Comparison of ENCODE assay signal across 14 mouse cellular contexts in the genomic region with DNA sequence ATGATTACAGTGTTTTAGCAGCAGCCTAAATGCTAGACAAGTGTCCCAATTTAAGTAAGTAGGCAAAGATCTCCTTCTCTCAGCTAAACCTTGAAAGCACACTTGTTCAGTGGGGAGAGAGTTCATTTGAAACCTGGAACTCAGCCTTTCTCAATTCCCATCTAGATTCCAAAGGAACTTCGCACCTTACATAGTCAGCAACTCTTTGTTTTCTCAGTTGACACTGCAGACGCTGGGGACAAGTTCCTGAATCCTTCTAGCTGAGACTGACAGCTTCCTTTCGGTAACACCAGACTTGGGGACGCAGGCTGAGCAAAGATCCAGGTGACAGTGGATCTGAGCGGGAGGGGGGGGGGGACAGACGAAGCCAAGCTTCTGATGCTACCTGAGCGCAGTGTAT.
A peak's percentile ranks its signal among the peaks of the same experiment; 100 is the strongest.
DNase-seq lines count a peak whose midpoint lies in the region; ATAC-seq and TF ChIP-seq lines count a peak whose summit lies in the region.
"Had no signal": no experiment of that assay in that cellular context is flagged by ENCODE, and none has a peak within 500 bp of the region (broad histone marks: within the 10 kb centered on the region; RNA-seq: fewer than 3 reads in every experiment).

No protein-coding gene starts in this region.

- ATAC-seq in frontal cortex, adult (ENCODE audit: low TSS enrichment) = peak; percentile 0; the same call in 1 of the 2 replicates
- no peak for ATAC-seq in hindbrain, embryonic 15.5 days (ENCODE audit: low FRiP score, low read depth)
- no peak for ATAC-seq in hindbrain, embryonic 14.5 days (ENCODE audit: low FRiP score)
- ATAC-seq in forebrain, embryonic 14.5 days = no peak
- no peak for ATAC-seq in midbrain, embryonic 16.5 days
- ATAC-seq in stomach, postnatal 0 days (ENCODE audit: low FRiP score, low TSS enrichment) = no peak
- ATAC-seq in monocyte, adult 5-6 weeks (replicated peaks; ENCODE audit: insufficient number of reproducible peaks, low FRiP score, low TSS enrichment, poor library complexity, severe bottlenecking) = no peak

- H3K4me2 ChIP-seq in hindbrain, embryonic 15.5 days = 0 out of 2 replicates have a peak overlapping the region, but pooled peaks have one; percentile 12
- no peak overlapping the region; the same call in 1 of the 2 replicates for H3K4me2 ChIP-seq in hindbrain, embryonic 14.5 days (replicated peaks)
- peak overlapping the region; percentile 29 for H3K4me2 ChIP-seq in forebrain, embryonic 14.5 days (ENCODE audit: low read length)
- peak overlapping the region; percentile 7 for H3K4me2 ChIP-seq in midbrain, embryonic 16.5 days (ENCODE audit: low read length)
- H3K4me2 ChIP-seq in stomach, postnatal 0 days (replicated peaks; ENCODE audit: low read depth) = no peak overlapping the region
- H3K4me2 ChIP-seq: embryonic facial prominence, embryonic 12.5 days had no signal

- no peak overlapping the region for H3K4me3 ChIP-seq in hindbrain, embryonic 15.5 days
- no peak overlapping the region for H3K4me3 ChIP-seq in hindbrain, embryonic 14.5 days (replicated peaks; ENCODE audit: low read length)
- 0 out of 2 replicates have a peak overlapping the region, but pooled peaks have one; percentile 9 for H3K4me3 ChIP-seq in forebrain, embryonic 14.5 days (ENCODE audit: low read depth, low read length)
- H3K4me3 ChIP-seq in midbrain, embryonic 16.5 days (ENCODE audit: low read depth, low read length) = no peak overlapping the region
- no peak overlapping the region for H3K4me3 ChIP-seq in stomach, postnatal 0 days (ENCODE audit: low read depth, low read length)
- H3K4me3 ChIP-seq: embryonic facial prominence, embryonic 12.5 days had no signal

- H3K9ac ChIP-seq in hindbrain, embryonic 15.5 days = no peak overlapping the region
- no peak overlapping the region for H3K9ac ChIP-seq in hindbrain, embryonic 14.5 days
- peak overlapping the region; percentile 42; the same call in 1 of the 2 replicates for H3K9ac ChIP-seq in forebrain, embryonic 14.5 days (ENCODE audit: low read length)
- H3K9ac ChIP-seq in midbrain, embryonic 16.5 days (ENCODE audit: low read depth, low read length) = no peak overlapping the region
- H3K9ac ChIP-seq in stomach, postnatal 0 days (ENCODE audit: low read length) = no peak overlapping the region
- H3K9ac ChIP-seq: embryonic facial prominence, embryonic 12.5 days had no signal

- no peak for TF ChIP-seq EP300 in stomach, postnatal 0 days (optimal IDR thresholded peaks at IDR 0.05)

- H3K27ac ChIP-seq in hindbrain, embryonic 15.5 days (replicated peaks) = 0 out of 2 replicates have a peak overlapping the region, but pooled peaks have one; percentile 21
- H3K27ac ChIP-seq in hindbrain, embryonic 14.5 days = no peak overlapping the region
- H3K27ac ChIP-seq in forebrain, embryonic 14.5 days (ENCODE audit: low read depth, low read length) = no peak overlapping the region
- 0 out of 2 replicates have a peak overlapping the region, but pooled peaks have one; percentile 22 for H3K27ac ChIP-seq in midbrain, embryonic 16.5 days (ENCODE audit: low read length)
- H3K27ac ChIP-seq in stomach, postnatal 0 days (replicated peaks) = no peak overlapping the region
- H3K27ac ChIP-seq: embryonic facial prominence, embryonic 12.5 days; macrophage had no signal

- no peaks in the 10 kb centered on the region for H3K9me3 ChIP-seq in hindbrain, embryonic 15.5 days
- no peaks in the 10 kb centered on the region for H3K9me3 ChIP-seq in hindbrain, embryonic 14.5 days (ENCODE audit: control insufficient read depth, low read length)
- no peaks in the 10 kb centered on the region for H3K9me3 ChIP-seq in forebrain, embryonic 14.5 days (replicated peaks; ENCODE audit: control insufficient read depth, low read length)
- H3K9me3 ChIP-seq in midbrain, embryonic 16.5 days (replicated peaks; ENCODE audit: control insufficient read depth, low read length, poor library complexity, severe bottlenecking) = no peaks in the 10 kb centered on the region
- H3K9me3 ChIP-seq in stomach, postnatal 0 days (ENCODE audit: control insufficient read depth, low read length) = no peaks in the 10 kb centered on the region
- H3K9me3 ChIP-seq: embryonic facial prominence, embryonic 12.5 days had no signal

- 69% methylated on average over 7 of the region's 7 CpGs for WGBS in hindbrain, embryonic 15.5 days
- WGBS in hindbrain, embryonic 14.5 days = 69% methylated on average over 7 of the region's 7 CpGs
- WGBS in forebrain, embryonic 14.5 days = 64% methylated on average over 7 of the region's 7 CpGs
- WGBS in midbrain, embryonic 16.5 days = 57% methylated on average over 7 of the region's 7 CpGs
- 74% methylated on average over 7 of the region's 7 CpGs for WGBS in stomach, postnatal 0 days

- DNase-seq in frontal cortex, postnatal 10 days (ENCODE audit: low spot score in 2 of 2) = no peak
- no peak for DNase-seq in hindbrain, embryonic 14.5 days (ENCODE audit: low spot score)
- DNase-seq in forebrain, embryonic 14.5 days (ENCODE audit: low spot score) = no peak
- no peak for DNase-seq in stomach, postnatal 0 days (ENCODE audit: low spot score)
- DNase-seq: adrenal gland, postnatal 10 days; heart, postnatal 14 days; kidney, adult 8-10 months; spleen, adult 18-20 months had no signal

- H3K4me1 ChIP-seq in hindbrain, embryonic 15.5 days (replicated peaks) = peaks cover 49% of the 10 kb centered on the region
- H3K4me1 ChIP-seq in hindbrain, embryonic 14.5 days (replicated peaks; ENCODE audit: control insufficient read depth, insufficient read depth, low read length) = peaks cover 24% of the 10 kb centered on the region
- peaks cover 18% of the 10 kb centered on the region; the same call in 1 of the 2 replicates for H3K4me1 ChIP-seq in forebrain, embryonic 14.5 days (ENCODE audit: control insufficient read depth, insufficient read depth, low read length)
- peaks cover 34% of the 10 kb centered on the region for H3K4me1 ChIP-seq in midbrain, embryonic 16.5 days (ENCODE audit: control insufficient read depth, insufficient read depth, low read length)
- H3K4me1 ChIP-seq in stomach, postnatal 0 days (replicated peaks; ENCODE audit: control insufficient read depth, insufficient read depth) = no peaks in the 10 kb centered on the region

- H3K27me3 ChIP-seq in hindbrain, embryonic 15.5 days = no peaks in the 10 kb centered on the region
- no peaks in the 10 kb centered on the region for H3K27me3 ChIP-seq in hindbrain, embryonic 14.5 days (ENCODE audit: control insufficient read depth, insufficient read depth, low read length)
- no peaks in the 10 kb centered on the region for H3K27me3 ChIP-seq in forebrain, embryonic 14.5 days (replicated peaks; ENCODE audit: control insufficient read depth, insufficient read depth, low read length)
- no peaks in the 10 kb centered on the region for H3K27me3 ChIP-seq in midbrain, embryonic 16.5 days (ENCODE audit: control insufficient read depth, insufficient read depth, low read depth, low read length)
- H3K27me3 ChIP-seq in stomach, postnatal 0 days (ENCODE audit: control insufficient read depth, insufficient read depth, low read length) = no peaks in the 10 kb centered on the region
- H3K27me3 ChIP-seq: embryonic facial prominence, embryonic 12.5 days had no signal

- no peak for TF ChIP-seq CTCF in stomach, postnatal 0 days (IDR thresholded peaks at IDR 0.05; ENCODE audit: low read depth)

- H3K36me3 ChIP-seq in hindbrain, embryonic 15.5 days = no peaks in the 10 kb centered on the region
- H3K36me3 ChIP-seq in hindbrain, embryonic 14.5 days (replicated peaks; ENCODE audit: control insufficient read depth, insufficient read depth) = no peaks in the 10 kb centered on the region
- H3K36me3 ChIP-seq in forebrain, embryonic 14.5 days (ENCODE audit: control insufficient read depth, insufficient read depth, low read length) = peaks cover 7% of the 10 kb centered on the region; the same call in 1 of the 2 replicates
- no peaks in the 10 kb centered on the region for H3K36me3 ChIP-seq in midbrain, embryonic 16.5 days (ENCODE audit: control insufficient read depth, insufficient read depth, low read length)
- H3K36me3 ChIP-seq in stomach, postnatal 0 days (ENCODE audit: control insufficient read depth, insufficient read depth, low read length) = no peaks in the 10 kb centered on the region
- H3K36me3 ChIP-seq: embryonic facial prominence, embryonic 12.5 days had no signal

Comparison
In these comparisons a context has a peak if more than half of its experiments do, and no peak if none do; other contexts are left out.
1. H3K27ac ChIP-seq: peak in hindbrain, embryonic 15.5 days (single experiment) and midbrain, embryonic 16.5 days (single experiment); none in hindbrain, embryonic 14.5 days (single experiment), forebrain, embryonic 14.5 days (single experiment) and stomach, postnatal 0 days (single experiment).
2. H3K4me2 ChIP-seq: peak in hindbrain, embryonic 15.5 days (single experiment), forebrain, embryonic 14.5 days (single experiment) and midbrain, embryonic 16.5 days (single experiment); none in hindbrain, embryonic 14.5 days (single experiment) and stomach, postnatal 0 days (single experiment).